Mouse (Mus musculus): ENCODE results near the gene Commd9.

- no peak for TF ChIP-seq CTCF (IDR thresholded peaks at IDR 0.05; ENCODE audit: low read depth, low read length)
- TF ChIP-seq POLR2A (IDR thresholded peaks at IDR 0.05; ENCODE audit: borderline replicate concordance, low read depth, low read length), result no peak
Measured at GRCm38 (mm10) chr2:101862219-101863123, 23.6 kb upstream of the Commd9 start.

Measured in bone marrow macrophage, adult 2 months (primary cell).